Mouse (Mus musculus): Measurements from ENCODE around the gene Pdzd7.

Pdzd7 gene

GRCm38 (mm10) chr19:45030746-45031693 lies 14.5 kb downstream of the Pdzd7 start:
- DNase-seq (ENCODE audit: low spot score in 2 of 2), result peak; percentile 69 to 79

GRCm38 (mm10) chr19:45030111-45030510 lies 15.4 kb downstream of the Pdzd7 start:
- DNase-seq (ENCODE audit: low spot score in 2 of 2), result no peak

GRCm38 (mm10) chr19:45029571-45029970 lies 15.9 kb downstream of the Pdzd7 start:
- no peak for DNase-seq (ENCODE audit: low spot score in 2 of 2)

- DNase-seq (ENCODE audit: low spot score in 2 of 2), result no peak
Measured at GRCm38 (mm10) chr19:45028746-45029145, 16.8 kb downstream of the Pdzd7 start.

GRCm38 (mm10) chr19:45027848-45028247 lies 17.7 kb downstream of the Pdzd7 start:
- DNase-seq (ENCODE audit: low spot score in 2 of 2), result peak in 1 of 2 experiments; percentile 39

GRCm38 (mm10) chr19:45026958-45027670 lies 18.4 kb downstream of the Pdzd7 start:
- DNase-seq (ENCODE audit: low spot score in 2 of 2), result peak in 1 of 2 experiments; percentile 41

GRCm38 (mm10) chr19:45025937-45026568 lies 19.5 kb downstream of the Pdzd7 start:
- no peak for DNase-seq (ENCODE audit: low spot score in 2 of 2)

- no peak for DNase-seq (ENCODE audit: low spot score in 2 of 2)
Measured at GRCm38 (mm10) chr19:45024775-45025174, 20.7 kb downstream of the Pdzd7 start.

GRCm38 (mm10) chr19:45023993-45024392 lies 21.5 kb downstream of the Pdzd7 start:
- peak in 1 of 2 experiments; percentile 12 for DNase-seq (ENCODE audit: low spot score in 2 of 2)

GRCm38 (mm10) chr19:45021362-45021761 lies 24.2 kb downstream of the Pdzd7 start:
- DNase-seq (ENCODE audit: low spot score in 2 of 2), result peak in 1 of 2 experiments; percentile 19

- DNase-seq (ENCODE audit: low spot score in 2 of 2), result peak; percentile 87 to 88
Measured at GRCm38 (mm10) chr19:45020348-45020747, 25.2 kb downstream of the Pdzd7 start.

- DNase-seq (ENCODE audit: low spot score in 2 of 2), result peak; percentile 56 to 59
Measured at GRCm38 (mm10) chr19:45018351-45018831, 27.1 kb downstream of the Pdzd7 start.

- DNase-seq (ENCODE audit: low spot score in 2 of 2), result peak; percentile 91
Measured at GRCm38 (mm10) chr19:45017909-45018308, 27.6 kb downstream of the Pdzd7 start.

- peak; percentile 91 for DNase-seq (ENCODE audit: low spot score in 2 of 2)
Measured at GRCm38 (mm10) chr19:45017216-45017771, 28.2 kb downstream of the Pdzd7 start.

- peak; percentile 87 for DNase-seq (ENCODE audit: low spot score in 2 of 2)
Measured at GRCm38 (mm10) chr19:45016341-45017215, 28.9 kb downstream of the Pdzd7 start.

- peak; percentile 65 to 67 for DNase-seq (ENCODE audit: low spot score in 2 of 2)
Measured at GRCm38 (mm10) chr19:45015518-45016281, 29.8 kb downstream of the Pdzd7 start.

GRCm38 (mm10) chr19:45014981-45015402 lies 30.5 kb downstream of the Pdzd7 start:
- DNase-seq (ENCODE audit: low spot score in 2 of 2), result peak; percentile 65 to 68

- peak in 1 of 2 experiments; percentile 30 for DNase-seq (ENCODE audit: low spot score in 2 of 2)
Measured at GRCm38 (mm10) chr19:45014335-45014971, 31.1 kb downstream of the Pdzd7 start, which contains the start of gene Lzts2. Gene Lzts2 (plus strand): TSS chr19:45014414.

- DNase-seq (ENCODE audit: low spot score in 2 of 2), result no peak
Measured at GRCm38 (mm10) chr19:45013581-45014225, 31.8 kb downstream of the Pdzd7 start.
